Mouse (Mus musculus) bone marrow macrophage, adult 2 months (primary cell): Measurements from ENCODE around the gene Rnf115.

ENCODE experiments used
- CTCF ChIP-seq: IDR thresholded peaks from 2 replicates; pipeline ENCODE4 v1.5.1; 2012; ENCODE audit warnings: low read depth, mild to moderate bottlenecking, low read length, moderate library complexity
- POLR2A ChIP-seq: IDR thresholded peaks from 2 replicates; pipeline ENCODE4 v1.6.1; 2012; ENCODE audit warnings: mild to moderate bottlenecking, low read depth, low read length, borderline replicate concordance

DNA sequence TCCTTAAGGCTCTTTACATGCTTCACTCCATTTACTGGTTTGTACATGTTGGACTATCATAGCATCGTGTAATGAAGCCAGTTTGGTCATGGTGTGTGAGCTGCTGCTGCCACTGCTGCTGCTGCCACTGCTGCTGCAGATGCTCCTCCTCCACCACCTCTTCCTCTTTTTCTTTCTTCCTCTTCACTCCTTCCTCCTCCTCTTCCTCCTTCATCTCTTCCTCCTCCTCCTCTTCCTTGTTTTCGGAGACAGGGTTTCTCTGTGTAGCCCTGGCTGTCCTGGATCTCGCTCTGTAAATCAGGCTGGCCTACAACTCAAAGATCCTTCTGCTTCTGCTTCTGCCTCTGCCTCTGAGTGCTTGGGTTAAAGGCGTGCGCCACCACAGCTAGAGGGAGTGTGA, 42.5 kb downstream of the Rnf115 start:
- TF ChIP-seq POLR2A: no peak
- no peak for TF ChIP-seq CTCF
